Mouse (Mus musculus): ENCODE results near the gene Cldn1. TPM values are rescaled to one million over a fixed set of nuclear protein-coding genes. Genes with fewer than 3 reads are reported as not detected.

Gene Cldn1
- polyA plus RNA-seq (2015; fragmentation: Nextera tagmentation; extraction: Ambion mirVana), result 19.4 and 21.0 TPM in 2 replicates

GRCm38 (mm10) chr16:26371325-26372053 is at the start of gene Cldn1:
Cldn1 (minus strand) TSS chr16:26371841.
- 3% methylated on average over 33 of the region's 33 CpGs for WGBS
- H3K4me3 ChIP-seq (ENCODE audit: low read length), result peak within 1 kb of the TSS; percentile 62
- peak; percentile 90 for ATAC-seq (ENCODE audit: low read depth)

GRCm38 (mm10) chr16:26418616-26419015 is 47.0 kb upstream of the Cldn1 start:
- H3K27ac ChIP-seq (ENCODE audit: low read length), result no peak overlapping the region
- H3K9me3 ChIP-seq (ENCODE audit: control insufficient read depth, low read length), result no peaks in the 10 kb centered on the region
- no peak overlapping the region for H3K9ac ChIP-seq (ENCODE audit: low read length)
- H3K4me1 ChIP-seq (replicated peaks; ENCODE audit: control insufficient read depth, insufficient read depth, low read length), result no peaks in the 10 kb centered on the region
- no peak overlapping the region for H3K4me3 ChIP-seq (ENCODE audit: low read length)
- ATAC-seq (ENCODE audit: low read depth), result no peak
- no peaks in the 10 kb centered on the region for H3K36me3 ChIP-seq (ENCODE audit: control insufficient read depth, insufficient read depth, low read length)
- H3K4me2 ChIP-seq (ENCODE audit: low read depth, low read length), result no peak overlapping the region
- no peaks in the 10 kb centered on the region for H3K27me3 ChIP-seq (ENCODE audit: control insufficient read depth, insufficient read depth, low read depth, low read length)
- WGBS, result 72% methylated on average over 3 of the region's 3 CpGs

More at GRCm38 (mm10) chr16:26371325-26372053, at the start of gene Cldn1:
- Histone ChIP-seq H3K27ac (ENCODE audit: low read length) (no peak within 1 kb of the TSS), H3K9me3 (ENCODE audit: control insufficient read depth, low read length) (no peaks in the 10 kb centered on the region), H3K36me3 (ENCODE audit: control insufficient read depth, insufficient read depth, low read length) (no peaks in the 10 kb centered on the region), H3K27me3 (ENCODE audit: control insufficient read depth, insufficient read depth, low read depth, low read length) (no peaks in the 10 kb centered on the region; the same call in 1 of the 2 replicates), H3K4me1 (replicated peaks; ENCODE audit: control insufficient read depth, insufficient read depth, low read length) (0 out of 2 replicates have a peak, but pooled peaks cover 3% of the 10 kb centered on the region), H3K9ac (ENCODE audit: low read length) (peak within 1 kb of the TSS; percentile 70), H3K4me2 (ENCODE audit: low read depth, low read length) (peak within 1 kb of the TSS; percentile 95)

- Histone ChIP-seq H3K4me3 (ENCODE audit: low read length) (no peak overlapping the region), H3K4me2 (ENCODE audit: low read depth, low read length) (no peak overlapping the region), H3K27me3 (ENCODE audit: control insufficient read depth, insufficient read depth, low read depth, low read length) (no peaks in the 10 kb centered on the region), H3K9me3 (ENCODE audit: control insufficient read depth, low read length) (no peaks in the 10 kb centered on the region), H3K27ac (ENCODE audit: low read length) (no peak overlapping the region), H3K9ac (ENCODE audit: low read length) (no peak overlapping the region), H3K36me3 (ENCODE audit: control insufficient read depth, insufficient read depth, low read length) (no peaks in the 10 kb centered on the region), H3K4me1 (replicated peaks; ENCODE audit: control insufficient read depth, insufficient read depth, low read length) (no peaks in the 10 kb centered on the region)
- no peak for ATAC-seq (ENCODE audit: low read depth)
- 34% methylated on average over 1 of the region's 1 CpGs for WGBS
Measured at GRCm38 (mm10) chr16:26404070-26404469, 32.4 kb upstream of the Cldn1 start.

- Histone ChIP-seq H3K4me3 (ENCODE audit: low read length) (no peak overlapping the region), H3K36me3 (ENCODE audit: control insufficient read depth, insufficient read depth, low read length) (no peaks in the 10 kb centered on the region), H3K9ac (ENCODE audit: low read length) (no peak overlapping the region), H3K27ac (ENCODE audit: low read length) (no peak overlapping the region), H3K4me2 (ENCODE audit: low read depth, low read length) (no peak overlapping the region), H3K27me3 (ENCODE audit: control insufficient read depth, insufficient read depth, low read depth, low read length) (no peaks in the 10 kb centered on the region), H3K9me3 (ENCODE audit: control insufficient read depth, low read length) (no peaks in the 10 kb centered on the region), H3K4me1 (replicated peaks; ENCODE audit: control insufficient read depth, insufficient read depth, low read length) (no peaks in the 10 kb centered on the region)
- 48% methylated on average over 3 of the region's 3 CpGs for WGBS
- ATAC-seq (ENCODE audit: low read depth), result no peak
Measured at GRCm38 (mm10) chr16:26400971-26401370, 29.3 kb upstream of the Cldn1 start.

GRCm38 (mm10) chr16:26400549-26400948 is 28.9 kb upstream of the Cldn1 start:
- ATAC-seq (ENCODE audit: low read depth), result no peak
- no peak overlapping the region for H3K4me2 ChIP-seq (ENCODE audit: low read depth, low read length)
- no peaks in the 10 kb centered on the region for H3K36me3 ChIP-seq (ENCODE audit: control insufficient read depth, insufficient read depth, low read length)
- no peaks in the 10 kb centered on the region for H3K27me3 ChIP-seq (ENCODE audit: control insufficient read depth, insufficient read depth, low read depth, low read length)
- no peak overlapping the region for H3K27ac ChIP-seq (ENCODE audit: low read length)
- H3K4me3 ChIP-seq (ENCODE audit: low read length), result no peak overlapping the region
- WGBS, result 60% methylated on average over 4 of the region's 4 CpGs
- H3K9me3 ChIP-seq (ENCODE audit: control insufficient read depth, low read length), result no peaks in the 10 kb centered on the region
- H3K9ac ChIP-seq (ENCODE audit: low read length), result no peak overlapping the region
- H3K4me1 ChIP-seq (replicated peaks; ENCODE audit: control insufficient read depth, insufficient read depth, low read length), result no peaks in the 10 kb centered on the region

- Histone ChIP-seq H3K27ac (ENCODE audit: low read length) (no peak overlapping the region), H3K9me3 (ENCODE audit: control insufficient read depth, low read length) (no peaks in the 10 kb centered on the region), H3K4me2 (ENCODE audit: low read depth, low read length) (no peak overlapping the region), H3K9ac (ENCODE audit: low read length) (no peak overlapping the region), H3K36me3 (ENCODE audit: control insufficient read depth, insufficient read depth, low read length) (no peaks in the 10 kb centered on the region), H3K27me3 (ENCODE audit: control insufficient read depth, insufficient read depth, low read depth, low read length) (no peaks in the 10 kb centered on the region), H3K4me1 (replicated peaks; ENCODE audit: control insufficient read depth, insufficient read depth, low read length) (no peaks in the 10 kb centered on the region), H3K4me3 (ENCODE audit: low read length) (no peak overlapping the region)
- ATAC-seq (ENCODE audit: low read depth), result peak; percentile 41; the same call in 1 of the 2 replicates
- WGBS, result 68% methylated on average over 4 of the region's 4 CpGs
Measured at GRCm38 (mm10) chr16:26390936-26391335, 19.3 kb upstream of the Cldn1 start.

- Histone ChIP-seq H3K27me3 (ENCODE audit: control insufficient read depth, insufficient read depth, low read depth, low read length) (no peaks in the 10 kb centered on the region), H3K9ac (ENCODE audit: low read length) (no peak overlapping the region), H3K4me2 (ENCODE audit: low read depth, low read length) (no peak overlapping the region), H3K4me1 (replicated peaks; ENCODE audit: control insufficient read depth, insufficient read depth, low read length) (no peaks in the 10 kb centered on the region), H3K36me3 (ENCODE audit: control insufficient read depth, insufficient read depth, low read length) (no peaks in the 10 kb centered on the region), H3K27ac (ENCODE audit: low read length) (no peak overlapping the region), H3K4me3 (ENCODE audit: low read length) (no peak overlapping the region), H3K9me3 (ENCODE audit: control insufficient read depth, low read length) (no peaks in the 10 kb centered on the region)
- ATAC-seq (ENCODE audit: low read depth), result no peak
- 63% methylated on average over 2 of the region's 2 CpGs for WGBS
Measured at GRCm38 (mm10) chr16:26386159-26386558, 14.5 kb upstream of the Cldn1 start.

- 49% methylated on average over 5 of the region's 5 CpGs for WGBS
- Histone ChIP-seq H3K9me3 (ENCODE audit: control insufficient read depth, low read length) (no peaks in the 10 kb centered on the region), H3K27me3 (ENCODE audit: control insufficient read depth, insufficient read depth, low read depth, low read length) (no peaks in the 10 kb centered on the region), H3K36me3 (ENCODE audit: control insufficient read depth, insufficient read depth, low read length) (no peaks in the 10 kb centered on the region), H3K4me1 (replicated peaks; ENCODE audit: control insufficient read depth, insufficient read depth, low read length) (no peaks in the 10 kb centered on the region), H3K9ac (ENCODE audit: low read length) (no peak overlapping the region), H3K27ac (ENCODE audit: low read length) (no peak overlapping the region), H3K4me2 (ENCODE audit: low read depth, low read length) (no peak overlapping the region), H3K4me3 (ENCODE audit: low read length) (no peak overlapping the region)
- ATAC-seq (ENCODE audit: low read depth), result no peak
Measured at GRCm38 (mm10) chr16:26384112-26384649, 12.5 kb upstream of the Cldn1 start.

- Histone ChIP-seq H3K4me3 (ENCODE audit: low read length) (no peak overlapping the region), H3K9me3 (ENCODE audit: control insufficient read depth, low read length) (no peaks in the 10 kb centered on the region), H3K4me1 (replicated peaks; ENCODE audit: control insufficient read depth, insufficient read depth, low read length) (no peaks in the 10 kb centered on the region), H3K4me2 (ENCODE audit: low read depth, low read length) (no peak overlapping the region), H3K27ac (ENCODE audit: low read length) (no peak overlapping the region), H3K36me3 (ENCODE audit: control insufficient read depth, insufficient read depth, low read length) (no peaks in the 10 kb centered on the region), H3K27me3 (ENCODE audit: control insufficient read depth, insufficient read depth, low read depth, low read length) (no peaks in the 10 kb centered on the region), H3K9ac (ENCODE audit: low read length) (no peak overlapping the region)
- WGBS, result 50% methylated on average over 5 of the region's 5 CpGs
- no peak for ATAC-seq (ENCODE audit: low read depth)
Measured at GRCm38 (mm10) chr16:26377170-26377569, 5.5 kb upstream of the Cldn1 start.
